Mouse (Mus musculus) embryonic fibroblast, embryonic 13.5 days (primary cell): ENCODE data around the gene Nr6a1.

Experiments used
- CTCF ChIP-seq: IDR thresholded peaks from 2 replicates; pipeline ENCODE4 v1.5.1; 2011; ENCODE audit warnings: mild to moderate bottlenecking, control low read depth, low read length, moderate library complexity, borderline replicate concordance; ENCODE audit not compliant: insufficient read depth
- POLR2A ChIP-seq: IDR thresholded peaks from 2 replicates; pipeline ENCODE4 v1.6.1; 2011; ENCODE audit warnings: low read depth, mild to moderate bottlenecking, control low read depth, low read length, moderate library complexity

DNA sequence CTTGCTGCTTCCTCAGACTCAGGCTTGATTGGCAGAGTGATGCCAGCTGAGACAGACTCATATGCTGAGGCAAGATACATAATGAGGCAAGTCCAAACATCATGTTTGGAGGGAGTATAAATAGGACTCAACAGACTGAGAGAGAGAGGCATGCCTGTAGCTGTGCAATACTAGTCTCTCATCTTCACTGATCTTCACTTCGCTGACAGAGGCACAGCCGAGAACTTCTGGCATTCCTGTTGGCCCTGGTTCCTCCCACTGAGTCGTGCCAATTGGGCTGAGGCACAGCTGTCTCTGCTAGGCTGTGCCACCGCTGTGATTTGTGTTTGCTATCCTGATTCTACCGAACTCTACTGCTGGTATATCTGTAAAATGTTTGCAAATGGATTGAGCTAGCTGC, 21.4 kb downstream of the Nr6a1 start:
- TF ChIP-seq CTCF (no peak), POLR2A (no peak)
